Mouse (Mus musculus) ES-Bruce4 (cell line): Measurements from ENCODE around the gene Cops9.

Experiments
- CTCF ChIP-seq: IDR thresholded peaks from one replicate; pipeline ENCODE4 v1.8.1; 2011; ENCODE audit warnings: low read depth, low read length
- EP300 ChIP-seq: IDR thresholded peaks from 2 replicates; pipeline ENCODE4 v1.6.1; 2011; ENCODE audit warnings: low read depth, low read length; ENCODE audit not compliant: insufficient read depth

DNA sequence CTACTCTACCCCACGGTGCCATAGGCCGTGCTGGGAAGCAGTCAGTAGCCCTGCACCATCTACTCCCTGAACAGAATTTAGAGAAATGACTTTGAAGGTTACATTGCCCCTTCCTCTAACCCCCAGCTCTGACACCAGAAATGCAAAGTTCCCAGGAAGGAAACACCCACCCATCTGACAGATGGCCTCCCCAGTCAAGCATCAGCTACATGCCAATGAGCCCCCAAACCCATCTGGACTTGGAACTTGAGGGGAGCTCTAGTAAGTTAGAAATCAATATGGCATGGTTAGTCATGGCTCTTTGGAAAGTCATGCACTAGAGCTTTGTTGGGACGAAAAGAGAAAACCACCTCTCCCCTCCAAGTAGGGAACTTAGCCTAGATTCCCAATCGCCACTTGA lies 3.0 kb downstream of the Cops9 start:
- no peak for TF ChIP-seq CTCF
- TF ChIP-seq EP300: no peak
